Mouse (Mus musculus): ENCODE measurements around the gene Gbf1.

DNA sequence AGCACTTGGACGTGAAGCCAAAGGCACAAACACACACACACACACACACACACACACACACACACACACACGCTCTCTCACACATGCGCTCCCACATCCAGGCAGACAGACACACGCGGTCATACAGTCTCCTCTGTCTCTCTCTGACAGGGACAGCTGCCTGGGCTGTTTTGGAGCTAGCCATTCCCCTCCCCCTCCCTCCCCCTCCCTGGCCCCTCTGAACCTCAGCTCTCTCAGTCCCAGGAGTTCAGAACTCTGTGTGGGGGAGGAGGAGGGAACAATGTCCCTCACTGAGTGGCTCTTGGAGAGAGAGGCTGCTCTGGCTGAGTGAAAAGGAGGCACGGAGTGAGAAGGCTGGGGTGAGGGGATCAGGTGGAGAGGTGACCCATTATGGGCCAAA lies 11.2 kb upstream of the Gbf1 start:
- TF ChIP-seq CTCF (conservative IDR thresholded peaks at IDR 0.05; ENCODE audit: insufficient read depth, insufficient read length, low read depth, low read length): no peak
- no peak for TF ChIP-seq POLR2A (IDR thresholded peaks at IDR 0.05; ENCODE audit: low read depth, low read length)

All from kidney, adult 2 months (tissue).